Mouse (Mus musculus): ENCODE measurements around the gene Zmynd8.

Gene Zmynd8

DNA sequence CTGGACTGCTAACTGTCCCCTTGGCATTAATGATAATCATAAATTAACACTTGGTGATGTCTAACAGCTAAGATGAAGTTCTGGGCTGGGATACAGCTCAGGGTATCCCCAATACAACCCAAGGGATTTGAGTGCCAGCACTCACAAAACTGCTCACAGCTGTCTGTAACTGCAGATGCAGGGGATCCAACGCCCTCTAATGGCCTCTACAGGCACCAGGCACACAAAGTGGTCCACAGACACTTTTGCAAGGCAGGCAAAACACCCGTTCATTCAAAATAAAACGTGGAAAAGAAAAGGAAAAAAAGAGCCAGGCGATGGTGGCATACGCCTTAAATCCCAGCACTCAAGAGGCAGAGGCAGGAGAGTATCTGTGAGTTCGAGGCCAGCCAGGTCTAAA, 658 bp upstream of the Zmynd8 start:
- no peak for DNase-seq (ENCODE audit: low spot score in 2 of 2)

DNA sequence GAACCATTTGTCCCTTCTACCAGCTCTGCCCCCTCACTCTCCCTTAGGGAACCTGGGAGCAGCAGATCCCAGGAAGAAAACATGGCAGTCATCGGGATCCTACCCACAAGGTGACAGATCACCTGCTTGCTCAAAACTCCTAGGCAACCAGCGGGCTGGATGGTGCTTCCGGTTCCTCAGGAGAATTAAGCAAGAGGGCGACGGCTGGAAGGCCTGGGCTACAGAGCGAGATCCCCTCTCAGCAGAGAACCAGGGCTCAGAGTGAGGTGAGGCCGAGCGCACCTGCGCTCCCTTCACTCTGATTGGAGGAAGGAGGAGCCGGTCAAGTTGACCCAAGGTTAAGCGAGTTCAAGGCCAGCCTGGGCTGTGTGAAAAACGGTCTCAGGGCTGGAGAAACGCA, 2.6 kb downstream of the Zmynd8 start:
- DNase-seq (ENCODE audit: low spot score in 2 of 2) = no peak

DNA sequence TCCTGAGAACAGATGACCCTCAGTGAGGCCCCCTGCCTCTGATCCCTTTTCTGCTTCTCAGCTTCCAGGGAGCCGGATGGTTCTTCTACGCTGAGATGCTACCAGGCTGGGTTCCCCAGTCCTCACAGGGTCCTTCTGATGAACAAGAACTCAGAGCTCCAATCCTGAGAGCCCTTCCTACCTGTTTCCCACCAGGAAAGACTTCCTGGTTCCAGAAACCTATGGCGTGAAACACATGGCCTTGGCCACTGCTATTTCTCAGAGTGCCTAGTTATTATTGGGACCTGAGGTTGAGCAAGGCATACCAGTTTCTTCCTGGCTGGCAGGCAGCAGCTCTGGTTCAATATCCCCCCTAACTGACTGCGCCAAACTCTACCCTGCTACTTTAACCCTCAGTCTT, 3.1 kb downstream of the Zmynd8 start:
- no peak for DNase-seq (ENCODE audit: low spot score in 2 of 2)

DNA sequence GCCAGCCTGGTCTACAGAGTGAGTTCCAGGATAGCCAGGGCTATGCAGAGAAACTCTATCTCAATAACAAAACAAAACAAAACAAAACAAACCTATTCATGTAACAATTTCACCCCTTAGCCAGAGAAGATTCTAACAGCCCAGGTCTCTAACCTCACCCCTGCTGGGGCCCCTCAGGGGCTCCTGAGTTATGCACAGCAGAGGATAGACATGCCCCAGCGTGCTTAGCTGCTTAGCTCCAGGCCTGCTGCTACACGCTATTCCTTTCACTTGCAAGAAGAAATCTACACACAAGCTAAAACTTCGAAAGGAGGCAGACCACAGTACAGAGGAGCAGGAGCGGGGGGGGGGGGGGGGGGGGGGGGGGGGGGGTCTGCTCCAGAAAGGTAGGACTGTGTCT, 4.3 kb downstream of the Zmynd8 start:
- no peak for DNase-seq (ENCODE audit: low spot score in 2 of 2)

DNA sequence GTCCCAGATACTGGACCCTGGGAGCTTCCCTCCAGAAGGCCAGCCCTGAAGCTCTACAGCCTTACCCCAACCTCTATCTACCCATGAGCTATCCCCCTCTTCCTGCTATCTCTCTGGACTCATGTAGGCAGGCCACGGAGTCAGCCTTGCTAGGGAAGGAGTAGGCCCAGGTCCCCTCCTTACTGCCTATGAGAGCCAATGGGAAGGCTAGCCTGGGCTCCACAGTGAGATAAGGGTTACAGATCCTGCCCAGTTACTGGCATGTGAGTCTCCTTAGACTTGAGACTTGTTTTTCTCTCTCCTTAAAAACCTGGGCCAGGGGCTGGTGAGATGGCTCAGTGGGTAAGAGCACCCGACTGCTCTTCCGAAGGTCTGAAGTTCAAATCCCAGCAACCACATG, 5.6 kb downstream of the Zmynd8 start:
- no peak for DNase-seq (ENCODE audit: low spot score in 2 of 2)

DNA sequence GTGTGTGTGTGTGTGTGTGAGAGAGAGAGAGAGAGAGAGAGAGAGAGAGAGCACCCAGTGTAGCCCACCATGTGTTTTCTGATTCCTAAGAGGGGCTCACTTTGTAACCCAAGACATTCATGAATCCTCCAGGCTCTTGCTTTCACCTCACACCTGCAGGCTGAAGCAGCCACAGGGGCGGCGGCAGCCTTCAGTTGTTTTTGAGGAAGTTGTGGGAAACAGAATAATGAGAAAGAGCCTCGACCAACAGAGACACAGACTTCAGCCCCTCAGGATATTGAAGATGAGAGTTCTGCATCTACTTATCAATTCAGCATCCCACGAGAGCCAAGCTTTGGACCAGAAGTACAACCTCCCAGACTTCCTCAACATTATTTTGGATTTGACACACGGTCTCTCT, 6.2 kb downstream of the Zmynd8 start:
- DNase-seq (ENCODE audit: low spot score in 2 of 2) = no peak

DNA sequence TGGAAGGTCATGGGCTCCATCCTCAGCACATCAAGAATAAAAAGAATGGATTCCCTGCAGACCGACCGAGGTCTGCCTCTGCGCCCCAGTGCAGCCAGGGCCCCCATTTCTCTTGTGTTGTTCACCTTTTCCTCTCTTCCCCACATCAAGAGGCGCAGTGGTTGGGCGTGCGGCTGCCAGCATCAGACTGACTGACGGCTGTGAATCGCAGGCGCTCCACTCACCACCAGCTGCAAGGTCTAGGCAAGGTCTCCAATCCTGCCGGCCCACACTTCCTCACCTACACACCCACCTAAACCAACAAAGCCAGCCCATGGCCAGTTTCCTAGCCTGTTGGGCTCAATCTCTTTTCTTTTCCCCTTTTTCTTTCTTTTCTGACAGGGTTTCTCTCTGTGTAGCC, 8.4 kb downstream of the Zmynd8 start:
- no peak for DNase-seq (ENCODE audit: low spot score in 2 of 2)

DNA sequence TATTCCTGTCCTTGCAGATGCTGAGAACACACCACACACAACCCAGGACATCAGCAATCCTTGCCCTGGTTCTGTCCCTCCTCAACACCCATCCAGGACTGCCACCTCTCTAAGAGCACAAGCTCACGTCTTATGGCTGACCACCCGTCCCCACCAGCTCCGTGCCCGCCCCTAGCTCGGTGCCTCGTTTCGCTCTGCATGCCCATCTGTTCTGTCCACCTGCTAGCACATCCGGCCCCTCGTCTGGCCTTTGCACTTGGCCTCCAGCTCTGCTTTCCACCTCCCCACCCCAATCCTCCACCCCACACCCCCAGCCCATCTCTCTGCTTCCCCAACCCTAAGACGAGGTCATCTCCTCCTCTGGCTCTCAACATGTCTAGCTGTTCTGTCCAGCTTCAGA, 8.9 kb downstream of the Zmynd8 start:
- DNase-seq (ENCODE audit: low spot score in 2 of 2) = no peak

DNA sequence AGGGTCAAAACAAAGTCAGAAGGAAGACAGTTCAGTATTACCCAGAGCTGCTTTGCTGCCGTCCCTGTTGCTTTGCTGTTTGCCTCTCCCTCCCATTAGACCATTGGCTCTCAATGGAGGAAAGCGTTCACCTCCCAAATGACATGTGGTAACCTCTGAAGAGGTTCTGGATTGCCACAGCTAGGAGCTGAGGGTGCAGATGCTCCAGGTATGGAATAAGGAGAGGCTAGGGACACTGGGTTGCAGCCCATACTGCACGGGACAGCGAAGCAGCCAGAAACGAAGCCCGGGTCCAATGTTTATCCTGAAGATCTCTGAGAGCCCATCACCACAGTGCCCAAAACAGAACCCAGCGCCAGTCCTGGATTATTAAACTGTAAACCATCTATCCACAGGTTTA, 9.6 kb downstream of the Zmynd8 start:
- DNase-seq (ENCODE audit: low spot score in 2 of 2) = no peak

DNA sequence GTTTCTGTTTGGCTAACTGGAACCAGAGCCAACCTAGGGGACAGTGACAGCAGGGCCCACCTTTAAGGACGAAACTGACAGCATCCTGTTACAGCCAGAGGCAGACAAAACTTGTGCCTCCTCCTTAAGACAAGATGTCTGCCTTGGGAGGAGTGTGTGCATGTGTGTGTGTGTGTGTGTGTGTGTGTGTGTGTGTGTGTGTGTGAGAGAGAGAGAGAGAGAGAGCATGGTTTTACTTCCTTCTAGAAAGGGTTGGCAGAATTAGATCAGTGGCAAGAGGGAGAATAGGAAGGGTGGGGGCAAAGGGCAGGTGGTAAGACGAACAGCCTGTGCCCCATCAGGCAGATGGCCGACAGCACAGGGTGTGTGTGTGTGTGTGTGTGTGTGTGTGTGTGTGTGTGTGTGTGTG, 10.0 kb downstream of the Zmynd8 start:
- no peak for DNase-seq (ENCODE audit: low spot score in 2 of 2)

DNA sequence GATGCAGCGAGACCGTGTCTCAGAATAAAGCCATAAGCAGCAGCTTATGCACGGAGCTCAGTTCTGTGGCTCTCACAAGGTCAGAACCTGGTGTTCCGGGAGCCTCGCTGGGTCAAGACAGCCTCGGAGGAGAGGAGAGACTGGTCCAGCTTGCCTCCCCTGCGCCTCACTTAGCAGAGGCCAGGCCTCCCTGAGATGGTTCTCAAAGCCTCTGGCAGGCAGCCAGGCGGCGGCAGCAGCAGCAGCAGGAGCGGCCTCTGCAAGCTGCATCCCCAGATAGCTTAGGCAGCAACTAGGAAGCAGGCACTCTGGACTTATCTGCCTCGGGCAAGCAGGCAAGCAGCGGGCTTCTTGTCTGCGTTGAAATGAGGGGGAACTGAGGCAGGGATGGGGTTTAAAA, 10.4 kb downstream of the Zmynd8 start:
- DNase-seq (ENCODE audit: low spot score in 2 of 2) = peak; percentile 71 to 77

DNA sequence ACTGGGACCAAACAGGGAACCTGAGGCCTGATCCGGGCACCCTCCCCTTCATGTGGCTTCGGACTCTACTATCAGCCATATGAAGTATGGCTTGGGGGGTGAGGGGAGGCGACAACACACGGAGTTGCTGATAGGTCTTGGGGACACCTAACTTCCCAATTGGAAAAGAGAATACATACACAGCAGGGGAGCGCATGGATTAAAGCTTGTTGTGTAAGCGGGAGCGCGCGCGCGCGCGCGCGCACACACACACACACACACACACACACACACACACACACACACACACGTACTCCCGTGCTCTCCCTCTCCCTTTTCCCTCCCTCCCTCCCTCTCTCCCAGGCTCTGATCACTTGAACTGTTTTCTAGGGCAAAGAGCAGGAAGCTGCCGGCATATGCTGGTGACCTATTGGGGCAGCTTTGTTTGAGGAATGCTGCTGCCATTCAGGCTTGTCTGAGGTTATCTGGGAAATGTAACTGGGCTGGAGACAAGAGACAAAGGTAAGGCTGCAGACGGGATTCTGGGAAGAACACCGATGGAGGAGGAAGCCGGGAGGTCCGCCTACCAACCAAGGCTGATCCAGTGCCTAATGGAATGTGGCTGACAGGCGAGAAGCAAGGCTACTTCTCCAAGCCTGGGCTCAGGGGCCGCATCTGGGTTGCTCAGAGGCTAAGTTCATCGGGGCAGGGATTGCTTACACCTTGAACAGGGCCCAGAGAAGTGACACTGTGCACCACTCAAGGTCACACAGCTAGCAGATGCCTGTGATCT, 11.8 kb downstream of the Zmynd8 start:
- DNase-seq (ENCODE audit: low spot score in 2 of 2) = no peak

DNA sequence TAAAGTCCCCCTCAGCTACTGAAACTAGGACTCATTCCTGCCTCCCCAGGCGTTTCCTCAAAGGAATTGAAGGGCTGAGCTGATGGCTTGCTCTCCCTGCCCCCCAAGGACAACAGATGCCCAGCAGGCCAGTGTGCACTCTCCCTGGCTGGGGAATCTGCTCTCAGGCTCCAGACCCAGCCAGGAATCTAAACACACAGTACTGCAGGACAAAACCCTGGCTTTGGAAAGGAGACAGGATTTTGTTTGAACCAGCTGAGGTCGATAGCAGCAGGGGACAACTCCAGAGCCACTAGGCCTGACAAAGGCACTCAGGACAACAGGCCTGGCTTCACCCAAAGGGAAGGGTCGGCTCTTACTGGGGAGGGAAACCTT, 12.3 kb downstream of the Zmynd8 start:
- no peak for DNase-seq (ENCODE audit: low spot score in 2 of 2)

DNA sequence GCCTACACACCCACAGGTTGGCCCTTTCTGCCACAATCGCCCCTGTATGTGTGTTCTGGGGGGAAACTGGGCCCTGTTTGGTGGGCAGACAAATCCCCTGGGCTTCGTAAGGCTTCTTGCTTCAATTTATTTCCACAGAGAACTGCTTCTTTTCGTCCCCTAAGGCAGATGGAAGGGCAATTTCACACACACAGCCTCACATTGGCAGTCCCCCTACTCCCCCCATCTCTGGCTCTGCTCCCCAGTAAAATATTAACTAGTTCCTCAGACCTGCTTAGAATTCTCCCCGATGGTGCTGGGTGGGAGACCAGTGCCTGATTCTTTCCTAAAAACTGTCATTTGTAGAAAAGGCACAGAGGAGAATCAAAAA, 12.9 kb downstream of the Zmynd8 start:
- DNase-seq (ENCODE audit: low spot score in 2 of 2) = no peak

DNA sequence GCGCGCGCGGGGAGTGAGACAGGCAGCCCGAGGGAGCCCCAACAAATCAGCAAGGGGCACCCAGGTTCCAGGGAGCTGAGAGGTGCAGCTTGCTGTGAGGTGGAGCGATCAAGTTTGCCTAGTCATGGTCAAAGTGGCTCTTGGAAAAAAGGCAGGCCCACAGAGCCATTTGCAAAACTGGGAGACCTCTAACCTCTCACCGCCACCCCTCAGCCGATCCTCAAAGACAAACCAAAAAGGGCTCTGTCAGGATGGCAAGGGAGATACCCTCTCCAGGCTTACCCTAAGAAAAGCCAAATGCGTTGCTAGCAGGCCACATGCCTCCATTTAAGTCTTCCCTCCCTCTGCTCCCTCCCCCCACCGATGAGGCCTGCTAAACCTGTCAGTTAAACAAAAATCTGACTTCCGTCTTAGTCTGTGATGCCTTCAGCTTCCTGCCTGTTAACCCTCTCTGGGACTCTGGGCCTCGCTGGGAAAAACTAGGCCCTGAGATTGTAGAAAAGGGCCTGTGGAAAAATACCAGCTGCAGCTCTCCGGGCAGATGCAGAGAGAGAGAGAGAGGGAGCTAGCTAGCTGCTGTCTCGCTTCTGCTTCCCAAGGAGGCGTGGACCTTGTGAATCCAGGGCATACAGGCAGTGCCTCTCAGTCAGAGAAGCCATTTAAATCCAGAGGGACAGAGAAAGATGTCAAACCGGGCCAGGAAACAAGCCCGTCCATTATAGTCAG, 13.4 kb downstream of the Zmynd8 start:
- peak; percentile 71 to 72 for DNase-seq (ENCODE audit: low spot score in 2 of 2)

DNA sequence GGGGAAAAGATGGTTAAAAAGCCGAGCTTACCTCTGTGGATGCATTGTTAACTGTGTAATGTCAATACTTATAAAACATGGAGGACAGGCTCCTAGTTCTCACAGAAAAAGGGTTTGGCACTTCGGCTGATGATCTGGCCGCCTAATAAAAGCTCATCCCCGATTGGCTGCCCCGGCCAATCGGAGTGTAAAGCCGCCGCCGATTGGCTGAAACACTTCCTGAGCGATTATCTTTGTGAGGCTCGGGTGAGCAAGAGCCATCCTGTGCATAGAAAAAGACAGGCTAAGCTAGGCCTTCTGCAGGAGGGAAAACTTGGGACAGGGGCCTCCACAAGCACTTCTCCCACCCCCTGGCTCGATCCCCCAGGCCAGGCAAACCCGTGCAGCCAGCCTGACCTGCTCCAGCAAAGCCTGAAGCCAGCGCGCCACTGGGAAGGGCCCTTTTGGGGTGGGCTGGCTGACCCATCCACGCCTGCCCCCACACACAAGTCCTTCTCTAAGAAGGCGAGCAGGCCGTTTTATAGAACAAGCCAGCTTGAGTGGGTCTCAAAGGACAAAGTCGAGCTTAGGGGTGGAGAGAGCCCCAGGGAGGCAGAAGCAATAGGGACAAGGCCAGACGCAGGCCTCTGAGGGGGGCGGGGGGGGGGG, 14.1 kb downstream of the Zmynd8 start:
- peak; percentile 99 to 100 for DNase-seq (ENCODE audit: low spot score in 2 of 2)

DNA sequence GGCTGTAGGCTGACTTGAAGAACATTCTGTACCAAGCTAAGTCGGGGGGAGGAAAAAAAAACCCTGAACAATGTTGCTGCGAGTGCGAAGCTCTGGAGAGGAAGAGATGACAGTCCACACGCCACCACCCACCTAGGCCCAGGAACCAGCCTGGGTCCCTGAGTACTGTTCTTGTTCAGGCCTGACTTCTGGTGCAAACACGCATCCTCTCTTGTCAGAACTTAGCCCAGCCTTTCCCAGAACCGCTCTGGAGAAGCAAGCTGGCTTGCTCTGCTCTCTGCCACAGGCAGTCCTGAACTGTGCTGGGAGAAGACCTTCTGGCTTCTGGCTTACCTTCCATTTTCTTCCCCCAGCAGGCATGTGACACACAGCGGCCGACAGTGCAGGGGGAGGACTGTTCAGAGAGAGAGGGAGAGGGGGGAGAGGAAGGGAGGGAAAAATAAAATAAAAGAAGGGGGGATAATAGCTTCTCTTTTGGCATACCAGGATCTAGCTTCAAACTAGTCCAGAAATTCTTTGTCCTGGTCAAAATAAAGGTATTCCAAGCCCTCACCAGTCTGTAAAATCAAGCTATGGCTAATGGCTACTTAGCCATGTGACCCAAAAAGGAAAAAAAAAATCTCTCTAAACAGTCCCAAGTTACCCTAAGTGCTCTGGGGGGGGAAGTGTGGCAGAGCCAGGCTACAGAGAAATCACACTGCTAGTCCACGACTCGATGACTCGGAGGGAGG, 14.8 kb downstream of the Zmynd8 start:
- DNase-seq (ENCODE audit: low spot score in 2 of 2) = peak; percentile 77 to 82

DNA sequence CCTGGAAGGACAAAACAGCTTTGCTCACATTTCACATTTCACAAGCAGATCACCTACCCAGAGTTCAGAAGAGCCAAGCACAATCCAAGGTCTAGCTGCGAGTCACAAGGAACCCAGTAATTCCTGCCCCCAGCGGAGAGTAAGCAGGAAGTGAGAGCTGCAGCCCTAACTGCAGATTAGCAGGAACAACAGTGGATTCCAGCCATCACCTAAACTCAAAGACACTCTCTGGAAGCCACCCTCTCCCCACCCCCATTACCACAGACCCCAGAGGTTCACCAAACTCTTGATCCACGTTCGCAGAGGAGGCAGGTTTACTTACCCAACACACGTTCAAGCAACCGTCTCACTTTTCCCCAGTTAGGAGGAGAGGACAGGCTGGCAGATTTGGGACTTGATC, 15.8 kb downstream of the Zmynd8 start:
- DNase-seq (ENCODE audit: low spot score in 2 of 2) = no peak

DNA sequence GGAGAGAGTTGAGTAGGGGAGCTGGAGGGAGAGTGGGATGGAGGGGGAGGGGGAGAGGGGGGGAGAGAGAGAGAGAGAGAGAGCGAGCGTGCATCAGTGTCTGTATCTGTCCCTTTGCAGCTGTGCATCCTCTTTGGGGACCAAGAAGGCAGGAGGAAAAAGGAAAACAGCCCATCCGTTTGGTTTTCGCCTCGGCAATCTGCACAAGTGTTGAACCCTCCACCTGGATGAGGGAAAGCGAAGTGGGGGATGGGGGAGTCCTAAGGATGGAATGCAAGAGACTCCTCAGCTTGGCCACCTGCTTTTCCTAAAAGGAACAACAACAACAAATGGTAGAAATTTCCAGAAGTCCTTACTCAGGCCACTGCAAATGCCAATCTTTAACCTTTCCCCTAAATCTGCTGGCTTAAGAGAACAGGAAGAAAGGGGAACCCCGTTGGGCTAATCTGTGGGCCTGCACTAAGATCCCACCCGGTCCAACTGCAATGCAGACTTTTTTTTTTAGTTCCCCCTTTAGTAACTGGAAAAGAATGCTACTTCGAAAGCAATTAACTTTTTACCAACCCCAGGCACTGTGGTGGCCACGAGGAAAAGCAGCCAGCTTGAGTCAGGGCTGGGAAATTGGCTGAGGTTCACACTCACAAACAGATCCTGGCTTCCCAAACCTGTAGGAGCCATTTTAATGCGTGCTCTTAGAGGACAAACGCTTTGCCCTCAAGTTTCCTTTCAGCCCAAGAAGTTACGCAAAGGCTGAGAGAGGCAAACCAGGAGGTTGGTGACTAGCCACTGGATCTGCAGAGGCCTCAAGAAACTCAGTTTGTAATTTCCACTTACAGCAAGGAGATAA, 17.0 kb downstream of the Zmynd8 start:
- no peak for DNase-seq (ENCODE audit: low spot score in 2 of 2)

DNA sequence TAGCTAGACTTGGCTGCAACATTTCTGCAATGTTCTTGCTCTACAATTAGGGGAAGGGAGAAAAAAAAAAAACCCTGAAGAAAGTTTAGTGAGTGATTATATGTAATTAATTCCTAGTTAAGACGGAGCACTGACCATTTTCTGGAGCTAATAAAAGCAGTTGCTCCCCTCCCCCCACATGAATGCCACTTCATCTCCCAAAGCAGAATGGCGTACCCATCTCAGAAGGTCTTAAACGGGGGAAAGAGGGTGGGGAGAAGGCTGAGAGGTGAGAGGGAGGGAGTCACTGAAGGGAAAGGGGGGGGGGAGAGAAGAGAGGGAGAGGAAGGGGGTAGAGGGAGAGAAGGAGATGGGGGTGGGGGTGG, 17.6 kb downstream of the Zmynd8 start:
- no peak for DNase-seq (ENCODE audit: low spot score in 2 of 2)

DNA sequence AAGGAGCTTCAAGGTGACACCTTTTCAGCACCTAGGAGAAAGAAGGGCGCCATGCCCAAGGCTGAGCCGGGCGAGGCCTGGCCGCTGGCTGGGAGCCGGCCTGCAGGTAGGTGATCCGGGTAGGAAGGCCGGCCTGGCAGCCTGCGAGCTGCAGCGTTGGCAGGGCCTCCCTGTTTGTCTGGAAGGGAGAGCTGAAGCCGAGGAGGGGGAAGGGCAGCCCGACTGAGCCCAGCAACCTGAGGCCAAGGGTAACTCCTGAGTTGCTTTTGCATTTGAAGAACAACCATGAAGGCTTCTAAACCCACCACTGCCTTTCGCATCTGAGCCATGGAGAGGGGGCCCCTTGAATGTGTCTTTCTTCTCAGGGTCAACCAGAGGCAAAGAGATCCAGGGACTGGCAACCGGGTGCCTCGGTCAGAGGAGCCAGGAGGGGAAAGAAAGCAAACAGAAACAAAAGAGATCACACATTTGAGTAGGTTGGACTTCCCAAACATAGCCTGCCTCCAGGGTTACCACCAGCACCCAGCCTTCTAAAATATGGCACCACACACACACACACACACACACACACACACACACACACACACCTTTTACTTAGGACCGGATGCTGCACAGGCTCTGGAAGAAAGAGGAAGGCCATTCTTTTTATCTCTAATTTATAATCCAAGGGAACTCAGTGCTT, 18.2 kb downstream of the Zmynd8 start:
- DNase-seq (ENCODE audit: low spot score in 2 of 2) = peak; percentile 59 to 75

All from right cerebral cortex, adult 2 months (tissue).